Mouse (Mus musculus): ENCODE measurements around the gene Eepd1. TPM values are rescaled to one million over a fixed set of nuclear protein-coding genes. Genes with fewer than 3 reads are reported as not detected.

Gene Eepd1
- polyA plus RNA-seq, 1 experiment from 2014 or later, result 9.2 TPM

- no peaks in the 10 kb centered on the region for H3K36me3 ChIP-seq (ENCODE audit: control insufficient read depth, insufficient read depth, low read length)
- no peak overlapping the region for H3K4me2 ChIP-seq (ENCODE audit: low read depth, low read length, severe bottlenecking)
- ATAC-seq (replicated peaks; ENCODE audit: low FRiP score) (no peak), DNase-seq (ENCODE audit: low spot score) (no peak)
- no peaks in the 10 kb centered on the region for H3K4me1 ChIP-seq (replicated peaks; ENCODE audit: control insufficient read depth, insufficient read depth, low read length)
- H3K9ac ChIP-seq (ENCODE audit: low read length), result no peak overlapping the region
- no peaks in the 10 kb centered on the region for H3K9me3 ChIP-seq (ENCODE audit: control insufficient read depth, low read length)
- H3K27ac ChIP-seq (ENCODE audit: low read depth, low read length), result no peak overlapping the region
- H3K4me3 ChIP-seq (ENCODE audit: low read depth, low read length), result no peak overlapping the region
- 92% methylated on average over 10 of the region's 10 CpGs for WGBS
- no peaks in the 10 kb centered on the region for H3K27me3 ChIP-seq (ENCODE audit: control insufficient read depth, insufficient read depth, low read length)
Measured at GRCm38 (mm10) chr9:25495601-25496000, 14.3 kb downstream of the Eepd1 start.

DNA sequence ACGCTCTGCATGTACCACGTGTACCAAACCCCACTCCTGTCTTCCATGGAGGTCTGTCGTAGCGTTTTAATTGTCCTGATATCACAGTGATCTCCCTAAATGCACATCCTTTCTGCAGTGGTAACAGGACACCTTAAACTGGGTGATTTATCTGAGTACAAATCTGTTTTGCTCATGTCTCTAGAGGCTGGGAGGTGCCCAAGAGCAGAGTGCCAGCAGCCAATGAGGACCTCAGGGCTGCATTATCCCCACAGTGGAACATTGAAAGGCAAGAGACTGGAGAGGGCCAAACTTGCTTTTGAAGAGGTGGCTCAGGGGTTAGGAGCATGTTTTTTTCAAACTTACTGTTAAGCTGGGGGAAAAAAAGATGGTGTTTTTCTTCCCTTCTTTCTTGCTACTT lies 14.8 kb downstream of the Eepd1 start:
- H3K4me2 ChIP-seq (ENCODE audit: low read depth, low read length, severe bottlenecking), result no peak overlapping the region
- ATAC-seq (replicated peaks; ENCODE audit: low FRiP score), result no peak
- H3K9me3 ChIP-seq (ENCODE audit: control insufficient read depth, low read length), result no peaks in the 10 kb centered on the region
- DNase-seq (ENCODE audit: low spot score), result no peak
- H3K4me3 ChIP-seq (ENCODE audit: low read depth, low read length), result no peak overlapping the region
- no peaks in the 10 kb centered on the region for H3K36me3 ChIP-seq (ENCODE audit: control insufficient read depth, insufficient read depth, low read length)
- H3K27ac ChIP-seq (ENCODE audit: low read depth, low read length), result no peak overlapping the region
- H3K9ac ChIP-seq (ENCODE audit: low read length), result no peak overlapping the region
- H3K27me3 ChIP-seq (ENCODE audit: control insufficient read depth, insufficient read depth, low read length), result no peaks in the 10 kb centered on the region
- WGBS, result 90% methylated on average over 4 of the region's 4 CpGs
- no peaks in the 10 kb centered on the region for H3K4me1 ChIP-seq (replicated peaks; ENCODE audit: control insufficient read depth, insufficient read depth, low read length)

DNA sequence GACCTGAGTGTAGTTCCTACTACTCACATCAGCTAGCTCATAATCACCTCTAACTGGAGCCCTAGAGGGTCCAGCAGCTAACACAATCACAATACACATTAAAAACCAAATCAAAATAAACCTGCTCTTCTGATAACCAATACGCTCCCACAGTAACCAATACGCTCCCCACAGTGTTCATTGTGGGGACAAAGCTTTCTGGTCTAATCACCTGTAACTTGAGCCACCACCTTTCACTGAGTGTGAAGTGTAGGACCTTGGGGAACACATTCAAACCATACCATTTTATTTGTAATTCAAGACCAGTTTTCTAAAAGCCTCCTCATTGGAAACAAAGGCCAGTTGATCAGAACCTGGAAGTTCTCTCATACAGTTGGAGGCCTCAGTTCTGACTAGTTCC lies 15.4 kb downstream of the Eepd1 start:
- ATAC-seq (replicated peaks; ENCODE audit: low FRiP score) (no peak), DNase-seq (ENCODE audit: low spot score) (no peak)

GRCm38 (mm10) chr9:25498770-25499169 lies 17.4 kb downstream of the Eepd1 start:
- ATAC-seq (replicated peaks; ENCODE audit: low FRiP score), result no peak
- H3K4me1 ChIP-seq (replicated peaks; ENCODE audit: control insufficient read depth, insufficient read depth, low read length), result no peaks in the 10 kb centered on the region

More for the DNA sequence above, 15.4 kb downstream of the Eepd1 start:
- 68% methylated on average over 2 of the region's 2 CpGs for WGBS
- no peak overlapping the region for H3K27ac ChIP-seq (ENCODE audit: low read depth, low read length)
- H3K9me3 ChIP-seq (ENCODE audit: control insufficient read depth, low read length), result no peaks in the 10 kb centered on the region
- H3K4me3 ChIP-seq (ENCODE audit: low read depth, low read length), result no peak overlapping the region
- H3K4me2 ChIP-seq (ENCODE audit: low read depth, low read length, severe bottlenecking), result no peak overlapping the region
- no peak overlapping the region for H3K9ac ChIP-seq (ENCODE audit: low read length)
- H3K27me3 ChIP-seq (ENCODE audit: control insufficient read depth, insufficient read depth, low read length), result no peaks in the 10 kb centered on the region
- H3K36me3 ChIP-seq (ENCODE audit: control insufficient read depth, insufficient read depth, low read length), result no peaks in the 10 kb centered on the region
- no peaks in the 10 kb centered on the region for H3K4me1 ChIP-seq (replicated peaks; ENCODE audit: control insufficient read depth, insufficient read depth, low read length)

GRCm38 (mm10) chr9:25499306-25499705 lies 18.0 kb downstream of the Eepd1 start:
- Histone ChIP-seq H3K27me3 (ENCODE audit: control insufficient read depth, insufficient read depth, low read length) (no peaks in the 10 kb centered on the region), H3K27ac (ENCODE audit: low read depth, low read length) (no peak overlapping the region), H3K4me2 (ENCODE audit: low read depth, low read length, severe bottlenecking) (no peak overlapping the region), H3K9me3 (ENCODE audit: control insufficient read depth, low read length) (no peaks in the 10 kb centered on the region), H3K9ac (ENCODE audit: low read length) (no peak overlapping the region), H3K36me3 (ENCODE audit: control insufficient read depth, insufficient read depth, low read length) (no peaks in the 10 kb centered on the region), H3K4me1 (replicated peaks; ENCODE audit: control insufficient read depth, insufficient read depth, low read length) (no peaks in the 10 kb centered on the region), H3K4me3 (ENCODE audit: low read depth, low read length) (no peak overlapping the region)
- DNase-seq (ENCODE audit: low spot score) (no peak), ATAC-seq (replicated peaks; ENCODE audit: low FRiP score) (no peak)
- 78% methylated on average over 3 of the region's 3 CpGs for WGBS

More at GRCm38 (mm10) chr9:25498770-25499169, 17.4 kb downstream of the Eepd1 start:
- no peak overlapping the region for H3K27ac ChIP-seq (ENCODE audit: low read depth, low read length)
- H3K9ac ChIP-seq (ENCODE audit: low read length), result no peak overlapping the region
- no peak overlapping the region for H3K4me3 ChIP-seq (ENCODE audit: low read depth, low read length)
- WGBS, result 81% methylated on average over 4 of the region's 4 CpGs
- no peak overlapping the region for H3K4me2 ChIP-seq (ENCODE audit: low read depth, low read length, severe bottlenecking)
- H3K27me3 ChIP-seq (ENCODE audit: control insufficient read depth, insufficient read depth, low read length), result no peaks in the 10 kb centered on the region
- DNase-seq (ENCODE audit: low spot score), result no peak
- H3K9me3 ChIP-seq (ENCODE audit: control insufficient read depth, low read length), result no peaks in the 10 kb centered on the region
- H3K36me3 ChIP-seq (ENCODE audit: control insufficient read depth, insufficient read depth, low read length), result no peaks in the 10 kb centered on the region

DNA sequence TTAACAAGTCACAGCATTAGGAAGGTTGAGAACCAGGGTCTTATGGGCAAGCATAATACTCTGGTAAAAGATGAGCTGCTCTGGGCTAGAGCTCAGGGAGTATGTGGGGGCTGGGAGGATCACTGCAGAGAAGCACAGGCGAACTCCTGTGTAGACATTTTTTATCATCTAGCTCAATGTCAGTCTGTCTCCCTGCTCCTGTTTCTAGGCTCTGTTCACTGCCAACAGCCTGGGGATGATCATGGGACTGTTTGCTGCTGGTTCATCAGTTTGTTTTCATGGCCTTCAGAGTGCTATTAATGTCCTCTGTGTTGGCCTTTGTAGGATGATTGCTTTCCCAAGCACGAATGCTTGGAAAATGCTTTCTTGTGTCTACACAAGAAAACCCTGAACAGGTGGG lies 18.7 kb downstream of the Eepd1 start:
- no peak overlapping the region for H3K4me2 ChIP-seq (ENCODE audit: low read depth, low read length, severe bottlenecking)
- H3K4me1 ChIP-seq (replicated peaks; ENCODE audit: control insufficient read depth, insufficient read depth, low read length), result no peaks in the 10 kb centered on the region
- no peak overlapping the region for H3K4me3 ChIP-seq (ENCODE audit: low read depth, low read length)
- no peaks in the 10 kb centered on the region for H3K36me3 ChIP-seq (ENCODE audit: control insufficient read depth, insufficient read depth, low read length)
- DNase-seq (ENCODE audit: low spot score) (no peak), ATAC-seq (replicated peaks; ENCODE audit: low FRiP score) (no peak)
- no peaks in the 10 kb centered on the region for H3K27me3 ChIP-seq (ENCODE audit: control insufficient read depth, insufficient read depth, low read length)
- WGBS, result 89% methylated on average over 2 of the region's 2 CpGs
- H3K9me3 ChIP-seq (ENCODE audit: control insufficient read depth, low read length), result no peaks in the 10 kb centered on the region
- no peak overlapping the region for H3K9ac ChIP-seq (ENCODE audit: low read length)
- H3K27ac ChIP-seq (ENCODE audit: low read depth, low read length), result no peak overlapping the region

DNA sequence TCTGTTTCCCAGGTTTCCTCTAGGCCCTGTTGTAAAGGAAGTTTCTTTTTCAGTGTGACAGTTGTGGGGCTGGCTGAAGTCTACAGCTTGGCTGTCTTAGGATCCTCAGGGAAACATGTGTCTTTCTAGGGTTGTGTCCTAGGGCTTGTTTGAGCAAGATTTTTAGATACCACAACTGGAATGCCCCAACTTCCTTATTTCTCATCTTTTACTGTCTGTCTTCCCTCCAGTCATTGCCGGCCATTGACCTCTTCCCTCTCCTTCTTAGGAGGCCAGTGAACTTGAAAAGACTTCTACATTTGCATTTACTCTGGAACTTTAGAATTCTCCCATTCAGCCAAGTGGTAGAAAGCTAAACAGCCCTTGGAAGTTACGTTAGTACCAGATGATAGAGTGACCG lies 27.5 kb downstream of the Eepd1 start:
- ATAC-seq (replicated peaks; ENCODE audit: low FRiP score), result no peak

GRCm38 (mm10) chr9:25510572-25510971 lies 29.2 kb downstream of the Eepd1 start:
- Histone ChIP-seq H3K27ac (ENCODE audit: low read depth, low read length) (no peak overlapping the region), H3K4me3 (ENCODE audit: low read depth, low read length) (no peak overlapping the region), H3K27me3 (ENCODE audit: control insufficient read depth, insufficient read depth, low read length) (no peaks in the 10 kb centered on the region), H3K9me3 (ENCODE audit: control insufficient read depth, low read length) (no peaks in the 10 kb centered on the region), H3K36me3 (ENCODE audit: control insufficient read depth, insufficient read depth, low read length) (no peaks in the 10 kb centered on the region), H3K4me2 (ENCODE audit: low read depth, low read length, severe bottlenecking) (no peak overlapping the region), H3K9ac (ENCODE audit: low read length) (no peak overlapping the region), H3K4me1 (replicated peaks; ENCODE audit: control insufficient read depth, insufficient read depth, low read length) (no peaks in the 10 kb centered on the region)
- DNase-seq (ENCODE audit: low spot score), result no peak
- ATAC-seq (replicated peaks; ENCODE audit: low FRiP score), result no peak
- WGBS, result 89% methylated on average over 11 of the region's 11 CpGs

More for the DNA sequence above, 27.5 kb downstream of the Eepd1 start:
- 91% methylated on average over 3 of the region's 3 CpGs for WGBS
- H3K9me3 ChIP-seq (ENCODE audit: control insufficient read depth, low read length), result no peaks in the 10 kb centered on the region
- no peak overlapping the region for H3K4me3 ChIP-seq (ENCODE audit: low read depth, low read length)
- H3K4me2 ChIP-seq (ENCODE audit: low read depth, low read length, severe bottlenecking), result no peak overlapping the region
- H3K9ac ChIP-seq (ENCODE audit: low read length), result no peak overlapping the region
- H3K4me1 ChIP-seq (replicated peaks; ENCODE audit: control insufficient read depth, insufficient read depth, low read length), result no peaks in the 10 kb centered on the region
- H3K27me3 ChIP-seq (ENCODE audit: control insufficient read depth, insufficient read depth, low read length), result no peaks in the 10 kb centered on the region
- H3K27ac ChIP-seq (ENCODE audit: low read depth, low read length), result no peak overlapping the region
- no peak for DNase-seq (ENCODE audit: low spot score)
- no peaks in the 10 kb centered on the region for H3K36me3 ChIP-seq (ENCODE audit: control insufficient read depth, insufficient read depth, low read length)

DNA sequence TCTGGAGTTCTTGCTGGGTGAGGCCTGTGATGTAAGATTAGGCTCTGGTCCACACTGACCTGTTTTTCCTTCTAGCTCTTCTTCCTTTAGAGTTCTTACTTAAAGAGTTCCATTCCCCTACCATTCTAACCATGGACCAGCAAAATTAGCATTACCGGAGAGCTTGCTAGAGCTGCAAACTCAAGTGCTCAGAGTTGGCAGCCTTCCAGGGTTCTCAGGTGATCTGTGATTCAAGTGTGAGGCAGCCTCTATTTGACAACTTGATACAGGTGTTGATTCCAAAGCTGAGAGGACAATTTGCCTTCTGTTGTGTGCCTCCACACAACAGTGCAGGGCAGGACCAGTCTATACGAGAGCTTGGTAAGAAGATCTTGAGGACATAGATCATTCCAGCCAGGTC lies 31.7 kb downstream of the Eepd1 start:
- Histone ChIP-seq H3K9me3 (ENCODE audit: control insufficient read depth, low read length) (no peaks in the 10 kb centered on the region), H3K9ac (ENCODE audit: low read length) (no peak overlapping the region), H3K4me1 (replicated peaks; ENCODE audit: control insufficient read depth, insufficient read depth, low read length) (no peaks in the 10 kb centered on the region), H3K36me3 (ENCODE audit: control insufficient read depth, insufficient read depth, low read length) (no peaks in the 10 kb centered on the region), H3K4me2 (ENCODE audit: low read depth, low read length, severe bottlenecking) (no peak overlapping the region), H3K27me3 (ENCODE audit: control insufficient read depth, insufficient read depth, low read length) (no peaks in the 10 kb centered on the region), H3K27ac (ENCODE audit: low read depth, low read length) (no peak overlapping the region), H3K4me3 (ENCODE audit: low read depth, low read length) (no peak overlapping the region)
- no peak for ATAC-seq (replicated peaks; ENCODE audit: low FRiP score)
- 88% methylated on average over 2 of the region's 2 CpGs for WGBS
- no peak for DNase-seq (ENCODE audit: low spot score)
